Mouse (Mus musculus) adrenal gland, adult 2 months (tissue): ENCODE data around the gene Smox. TPM values are rescaled to one million over a fixed set of nuclear protein-coding genes. Genes with fewer than 3 reads are reported as not detected.
A peak's percentile ranks its signal among the peaks of the same experiment; 100 is the strongest.

Source experiments
- DNase-seq: peaks from one replicate; pipeline ENCODE4 v3.0.0; 2021
- polyA plus RNA-seq: library from polyadenylated mRNA; depleted of rRNA; stranded (reverse); fragments of >200 nt; gene quantifications from 2 replicates; pipeline ENCODE4 v1.2.3, GENCODE M21; 2012
- total RNA-seq, 2 experiments: library from RNA; stranded (reverse); gene quantifications; 2 replicates each; pipeline ENCODE4 v1.2.3; 2021

Gene Smox
- total and polyA plus RNA-seq, 3 experiments, result 24.3 to 33.1 (median 29.3) TPM

DNA sequence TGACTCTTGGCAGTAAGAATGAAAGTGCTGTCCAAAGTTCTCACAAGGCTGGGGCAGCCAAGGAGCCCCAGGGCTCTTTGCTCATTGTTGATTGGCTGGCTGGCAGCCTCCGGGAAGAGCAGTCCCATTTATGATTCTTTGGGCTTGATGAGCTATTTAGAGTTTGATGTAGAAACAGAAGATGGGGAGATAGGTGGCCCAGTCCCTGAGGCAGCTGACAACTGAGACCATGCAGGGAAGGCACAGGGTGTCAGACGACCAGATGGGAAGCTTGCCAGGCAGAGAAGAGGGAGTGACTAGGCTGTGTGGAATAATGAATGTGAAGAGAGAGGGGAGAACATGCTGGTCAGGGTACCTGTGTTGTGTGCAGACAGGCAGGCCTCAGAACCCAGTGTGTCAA is 22.2 kb downstream of the Smox start:
- no peak for DNase-seq

GRCm38 (mm10) chr2:131514055-131514621 is 22.8 kb downstream of the Smox start:
- DNase-seq, result no peak

DNA sequence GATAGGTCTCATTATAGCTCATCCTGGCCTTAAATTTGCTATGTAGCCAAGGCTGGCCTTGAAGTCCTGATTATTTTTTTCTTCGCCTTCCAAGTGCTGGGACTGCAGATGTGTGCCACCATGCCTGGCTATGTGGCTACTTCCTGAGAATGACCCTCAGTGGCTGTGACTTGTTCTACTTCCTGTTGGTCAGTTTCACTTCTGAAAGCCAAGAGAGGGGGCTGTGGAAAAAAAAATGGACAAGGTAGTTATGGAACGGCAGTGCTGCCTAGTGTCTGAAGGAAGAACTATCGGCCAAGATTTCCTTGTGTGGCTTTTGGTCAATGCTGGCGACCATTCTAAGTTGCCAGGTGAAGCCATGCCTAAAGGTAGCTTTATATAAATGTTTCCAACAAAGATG is 26.3 kb downstream of the Smox start:
- no peak for DNase-seq

DNA sequence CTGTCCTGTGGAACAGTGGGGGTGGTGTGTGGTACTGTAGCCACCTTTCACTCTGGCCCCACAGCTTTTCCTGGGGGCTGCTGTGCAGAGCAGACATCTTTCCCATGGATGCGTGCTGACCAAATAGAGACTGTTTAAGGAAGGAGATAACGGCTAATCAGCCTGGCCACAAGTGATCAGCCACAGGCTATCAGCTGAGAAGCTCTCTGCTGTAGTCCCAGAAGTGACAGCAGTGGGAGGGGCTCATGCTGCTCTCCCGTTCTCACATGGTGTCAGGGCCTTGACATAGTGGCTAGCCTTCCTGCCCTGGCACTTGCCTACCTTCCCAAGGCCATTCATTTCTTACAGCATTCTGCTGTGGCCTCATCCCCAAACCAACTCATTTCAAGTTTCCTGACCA is 27.5 kb downstream of the Smox start:
- DNase-seq, result no peak

- DNase-seq, result no peak
Observed at GRCm38 (mm10) chr2:131520743-131521142, 29.4 kb downstream of the Smox start.

GRCm38 (mm10) chr2:131527061-131527460 is 35.8 kb downstream of the Smox start:
- no peak for DNase-seq

DNA sequence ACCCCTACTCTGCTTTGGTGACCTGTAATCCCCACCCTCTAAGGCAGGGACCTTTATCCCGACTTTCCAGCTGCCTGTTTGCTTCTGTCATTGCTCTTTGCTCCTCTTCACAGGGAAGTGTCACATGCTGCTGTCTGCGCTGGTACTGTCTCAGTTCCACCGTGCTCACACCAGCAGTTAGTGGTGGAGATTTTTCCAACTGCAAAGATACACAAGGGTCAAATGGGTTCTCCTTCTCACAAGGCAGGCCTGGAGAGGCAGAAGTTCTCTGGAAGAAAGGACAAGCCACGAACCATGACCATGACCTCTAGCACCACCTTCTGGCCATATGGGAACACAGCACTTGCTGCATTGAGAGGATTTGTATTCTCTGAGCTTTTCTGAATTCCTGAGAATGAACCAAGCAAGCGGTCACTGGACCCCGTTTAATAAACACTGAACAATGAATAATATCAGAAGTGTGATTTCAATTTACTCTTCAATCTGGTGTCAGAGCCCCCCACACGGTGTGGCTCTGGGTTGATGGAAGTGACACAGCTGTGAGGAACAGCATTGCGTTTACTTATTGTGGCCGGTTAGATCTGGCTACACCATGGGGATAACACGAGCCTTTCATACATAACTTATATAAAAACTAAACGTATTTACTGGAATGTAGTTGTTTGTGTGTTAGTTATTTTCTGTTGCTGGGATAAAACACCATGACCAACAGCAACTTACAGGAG is 38.8 kb downstream of the Smox start:
- peak; percentile 52 for DNase-seq

- peak; percentile 46 for DNase-seq
Observed at GRCm38 (mm10) chr2:131530623-131531008, 39.3 kb downstream of the Smox start.

DNA sequence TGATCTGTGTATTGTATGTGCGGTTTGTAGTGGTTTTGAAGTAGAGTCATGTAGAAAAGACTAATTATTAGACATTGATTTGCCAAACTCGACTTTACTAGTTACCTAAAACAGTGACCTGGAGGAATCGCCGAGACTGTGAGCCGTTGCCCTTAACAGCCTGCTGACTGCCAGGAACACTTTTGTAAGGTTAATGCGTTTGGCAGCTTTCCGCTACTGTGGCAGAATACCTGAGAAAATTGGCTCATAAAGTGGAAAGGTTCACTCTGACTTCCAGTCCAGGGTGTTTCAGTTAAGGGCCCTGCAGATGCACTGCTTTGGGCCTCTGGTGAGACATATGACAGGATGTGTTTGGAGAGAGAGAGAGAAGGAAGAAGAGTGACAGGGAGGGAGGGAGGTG is 40.0 kb downstream of the Smox start:
- DNase-seq, result no peak

DNA sequence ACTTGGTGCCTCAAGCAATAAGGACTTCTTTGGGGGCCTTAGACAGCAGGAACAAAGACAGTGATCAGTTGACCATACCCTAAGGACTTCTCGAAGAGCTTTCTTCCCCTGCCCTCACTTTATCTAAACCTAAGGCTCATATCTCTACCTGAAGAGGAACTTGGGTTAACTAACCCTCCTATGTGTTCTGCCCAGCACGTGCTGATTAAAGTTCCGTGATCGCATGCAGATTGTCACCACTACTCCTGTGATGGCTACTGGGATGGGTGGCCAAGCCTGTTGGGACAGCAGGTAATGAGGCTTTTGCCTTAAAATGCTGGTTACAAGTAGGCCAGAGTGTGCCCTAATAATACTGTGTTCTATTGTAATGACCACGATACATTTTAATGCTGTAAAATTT is 43.9 kb downstream of the Smox start:
- no peak for DNase-seq

DNA sequence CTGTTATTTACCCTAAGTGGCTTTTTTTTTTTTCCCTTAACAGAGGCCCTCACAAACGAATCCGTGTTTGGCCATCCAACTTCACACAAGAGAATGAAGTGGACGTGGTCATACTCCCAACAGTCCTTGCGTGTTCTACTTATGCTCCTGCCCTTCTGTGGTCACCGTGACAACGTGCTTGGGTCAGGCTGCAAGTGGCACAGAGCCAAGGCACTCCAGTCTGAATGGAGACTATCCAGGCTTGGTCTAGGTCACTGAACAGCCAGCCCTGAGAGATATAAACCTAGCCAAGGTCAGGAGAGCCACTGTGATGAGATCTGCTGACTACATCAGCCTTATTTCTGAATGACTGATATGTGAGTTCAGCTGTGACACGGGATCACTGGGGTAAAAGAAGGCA is 47.0 kb downstream of the Smox start:
- DNase-seq, result peak; percentile 91

DNA sequence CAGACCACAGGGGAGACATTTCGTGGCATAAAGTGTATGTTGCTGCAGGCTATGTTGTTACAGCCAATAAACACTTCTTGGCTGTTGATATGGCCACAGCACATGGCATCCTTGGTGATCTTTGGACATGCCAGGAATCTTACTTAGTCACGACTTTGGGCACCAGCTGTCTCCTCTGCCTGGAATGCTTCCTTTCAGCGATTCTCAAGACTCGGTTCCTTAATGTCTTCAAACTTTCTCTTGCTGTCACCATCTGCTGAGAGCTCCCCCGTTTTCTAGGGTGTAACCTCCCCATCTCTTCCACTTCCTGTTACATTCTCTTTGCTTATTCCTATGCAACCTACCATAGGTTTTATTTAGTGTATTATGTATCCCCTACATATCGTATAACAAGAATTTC is 48.5 kb downstream of the Smox start:
- no peak for DNase-seq

DNA sequence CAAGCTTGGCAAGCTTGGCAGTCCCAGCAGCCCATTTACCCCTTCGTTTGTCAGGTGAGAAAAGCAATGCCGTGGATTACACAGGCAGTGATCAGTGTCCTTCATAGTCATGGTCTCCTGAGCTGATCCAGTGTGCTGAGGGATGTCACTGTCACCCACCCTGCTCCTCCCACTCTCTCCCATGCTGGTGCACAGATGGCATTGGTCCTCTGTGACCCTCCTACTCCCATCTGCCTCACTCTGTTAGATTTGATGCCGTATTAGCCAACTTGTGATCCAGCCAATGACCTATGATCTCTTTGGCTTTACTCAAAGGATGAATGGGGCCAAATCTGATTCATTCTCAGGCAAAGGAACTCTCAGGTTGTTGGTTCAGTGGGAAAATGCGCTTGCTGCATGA is 50.4 kb downstream of the Smox start:
- DNase-seq, result peak; percentile 46

GRCm38 (mm10) chr2:131542531-131542930 is 51.2 kb downstream of the Smox start:
- DNase-seq, result no peak

DNA sequence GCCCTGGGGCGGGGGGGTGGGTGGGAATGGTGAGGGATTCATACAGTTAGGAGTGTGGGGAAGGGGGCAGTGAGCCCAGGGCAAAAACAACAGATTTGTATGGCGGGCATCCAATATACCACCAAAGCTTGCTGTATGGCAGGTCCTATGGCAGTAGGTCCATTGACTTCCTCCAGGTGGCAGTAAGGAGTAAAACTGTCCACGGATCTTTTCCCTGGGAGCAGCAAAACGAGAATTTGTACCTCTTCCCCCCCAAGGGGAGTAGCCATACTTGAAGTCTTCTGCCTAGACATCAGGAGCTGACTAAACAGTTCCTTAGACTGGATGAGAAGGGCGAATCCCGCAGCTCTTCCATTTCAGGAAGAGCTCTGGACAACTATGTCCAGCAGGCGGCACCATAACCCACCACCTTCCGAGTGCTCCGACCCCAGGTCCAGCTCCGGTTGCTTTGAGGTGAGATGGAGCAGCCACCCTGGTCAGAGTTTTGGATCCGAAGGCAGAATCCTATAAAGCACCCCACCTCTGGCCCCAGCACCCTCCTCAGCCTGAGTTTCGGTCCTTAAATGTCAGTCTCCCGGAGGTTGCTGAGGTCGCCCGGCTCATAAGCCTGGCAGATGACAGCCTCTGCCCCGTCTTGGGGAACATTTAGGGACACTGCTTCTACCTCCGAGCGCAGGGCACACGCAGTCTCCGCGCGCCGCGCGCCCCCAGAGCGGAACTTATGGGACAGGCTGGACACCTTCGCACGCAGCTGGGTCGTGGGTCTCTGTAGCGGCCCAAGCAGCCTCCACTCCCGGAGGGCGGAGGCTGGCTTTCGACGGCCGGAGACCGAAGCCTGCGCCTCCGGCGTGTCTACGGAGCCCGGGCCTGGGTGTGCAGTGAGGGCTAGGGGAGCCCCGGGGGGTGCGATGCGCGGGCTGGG is 54.4 kb downstream of the Smox start:
- peak; percentile 75 for DNase-seq

DNA sequence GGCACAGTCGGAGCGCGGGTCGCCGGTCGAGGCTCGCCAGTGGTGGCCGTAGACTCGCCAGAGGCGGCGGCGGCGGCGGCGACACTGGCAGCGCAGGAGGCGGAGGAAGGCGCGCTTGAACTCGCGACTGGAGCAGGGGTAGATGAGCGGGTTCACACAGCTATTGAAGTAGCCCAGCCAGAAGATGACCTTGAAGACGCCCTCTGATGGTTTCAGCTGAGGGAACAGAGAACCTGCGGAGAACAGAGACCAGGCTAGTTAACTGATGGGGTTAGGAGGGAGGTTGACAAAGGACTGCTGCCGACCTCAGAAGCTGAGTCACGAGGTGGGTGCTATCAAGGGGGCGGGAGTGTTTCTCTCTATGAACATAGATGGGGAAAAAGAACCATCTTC is 55.0 kb downstream of the Smox start:
- no peak for DNase-seq

DNA sequence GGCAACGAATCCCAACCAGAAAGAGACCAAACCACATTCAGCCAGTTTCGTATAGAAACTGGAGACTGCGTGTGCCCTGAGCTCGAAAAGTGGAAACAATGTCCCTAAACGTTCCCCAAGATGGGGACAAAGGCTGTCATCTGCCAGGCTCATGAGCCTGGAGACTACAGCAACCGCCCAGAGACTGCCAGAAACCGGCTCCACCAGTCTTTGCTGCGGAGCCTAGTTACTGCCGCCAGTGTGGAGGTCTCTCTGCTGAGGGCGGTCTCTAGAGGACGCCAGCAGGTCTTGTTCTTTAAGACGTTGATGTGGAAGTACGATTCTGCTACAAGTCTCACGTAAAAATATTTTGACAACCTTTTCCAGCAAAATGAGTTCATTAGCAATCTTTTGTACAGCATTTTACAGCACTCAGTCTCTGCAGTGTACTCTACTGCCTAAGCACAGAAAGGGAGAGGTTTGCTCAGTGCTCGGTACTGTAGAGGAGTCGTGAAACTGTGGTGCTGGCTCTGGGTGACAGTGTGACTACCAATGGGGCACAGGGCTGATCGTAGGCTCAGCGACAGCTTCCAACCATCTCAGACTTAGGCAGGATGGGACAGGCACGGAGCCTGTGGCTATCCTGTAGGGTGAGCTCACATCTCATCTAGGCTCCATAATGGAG is 55.6 kb downstream of the Smox start:
- DNase-seq, result no peak

DNA sequence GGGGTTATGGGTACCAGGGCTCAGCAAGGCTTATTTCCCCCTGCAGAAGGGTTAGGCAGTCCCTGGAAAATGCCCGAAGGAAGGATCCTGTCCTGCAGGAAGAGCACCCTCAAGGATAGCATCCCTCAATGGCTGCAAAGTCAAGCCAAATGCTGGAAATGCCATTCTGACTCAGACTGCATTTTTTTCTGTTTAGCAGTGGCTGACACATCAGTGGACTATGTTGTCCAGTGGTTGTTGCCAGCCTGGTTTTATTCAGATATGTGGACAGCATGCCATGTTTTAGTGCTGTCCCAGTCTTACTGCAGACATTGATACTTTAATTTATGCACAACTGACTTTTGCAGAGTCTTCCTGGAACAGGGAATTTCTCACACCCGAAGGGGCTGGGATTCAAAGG is 57.0 kb downstream of the Smox start:
- peak; percentile 75 for DNase-seq

DNA sequence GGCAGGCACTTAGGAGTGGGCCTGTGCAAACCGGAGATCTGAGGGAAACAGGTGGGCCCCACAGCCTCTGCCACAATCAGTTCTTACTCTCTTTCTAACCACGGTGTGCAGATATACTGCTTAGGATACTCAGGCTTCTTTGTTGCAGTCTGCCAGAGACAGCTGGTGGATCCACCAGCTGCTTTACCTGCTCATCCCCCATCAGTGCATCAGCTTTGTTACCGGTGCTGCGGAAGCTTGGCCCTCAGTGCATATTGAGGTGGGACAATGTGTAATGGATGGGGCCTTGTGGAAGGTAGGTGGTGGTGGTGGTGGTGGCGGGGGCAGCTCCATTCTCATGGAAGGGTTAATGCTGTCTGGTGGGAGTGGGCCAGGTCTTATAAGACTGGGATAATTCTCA is 57.8 kb downstream of the Smox start:
- no peak for DNase-seq

GRCm38 (mm10) chr2:131550474-131550873 is 59.2 kb downstream of the Smox start:
- peak; percentile 40 for DNase-seq

DNA sequence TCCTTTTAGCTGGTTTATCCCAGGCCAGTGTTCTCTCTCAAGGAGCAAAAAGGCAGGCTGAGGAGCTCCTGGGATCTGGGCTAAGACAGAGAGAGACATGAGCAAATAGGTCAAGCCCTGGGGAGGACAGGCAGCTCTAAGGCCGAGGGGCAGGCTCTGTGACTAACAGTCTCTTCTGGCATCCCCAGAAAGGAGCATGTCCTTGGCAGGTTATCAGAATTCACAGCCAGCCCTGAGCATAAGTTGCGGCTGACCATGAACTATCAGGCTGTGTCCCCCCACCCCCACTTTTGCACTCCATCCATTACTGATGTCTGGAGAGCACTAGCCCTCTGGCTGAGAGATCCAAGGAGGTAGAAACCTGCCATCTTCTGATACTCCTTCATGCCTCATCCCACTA is 59.6 kb downstream of the Smox start:
- DNase-seq, result peak; percentile 94
